Mouse (Mus musculus): ENCODE measurements around the gene Cflar. TPM values are rescaled to one million over a fixed set of nuclear protein-coding genes. Genes with fewer than 3 reads are reported as not detected.

The Cflar gene
- polyA plus RNA-seq, 1 experiment, result 5.3 TPM

DNA sequence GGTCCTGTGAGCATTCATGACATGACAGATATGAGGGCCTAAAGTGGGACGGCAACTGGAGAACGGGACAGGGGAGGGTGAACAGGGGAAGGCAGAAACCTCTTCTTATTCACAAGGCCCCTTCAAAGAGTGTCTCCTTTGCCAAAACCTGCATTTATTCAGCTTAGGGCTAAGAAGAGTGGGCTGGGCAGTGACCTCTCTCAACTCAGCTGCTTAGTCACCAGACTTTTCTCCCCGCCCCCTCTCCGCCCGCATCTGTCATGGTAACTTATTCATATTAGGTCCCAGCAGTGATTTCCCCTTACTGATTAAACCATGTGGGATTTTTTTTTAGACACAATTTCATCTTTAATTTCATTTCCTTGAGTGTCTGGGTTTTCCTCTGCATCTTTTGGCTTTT is 14.5 kb downstream of the Cflar start:
- Histone ChIP-seq H3K4me1 (peaks cover 85% of the 10 kb centered on the region), H3K4me3 (replicated peaks) (no peak overlapping the region), H3K27me3 (replicated peaks) (no peaks in the 10 kb centered on the region), H3K9me3 (no peaks in the 10 kb centered on the region), H3K36me3 (replicated peaks; ENCODE audit: low read length) (peaks cover 81% of the 10 kb centered on the region)
- TF ChIP-seq GATA1 (IDR thresholded peaks at IDR 0.05; ENCODE audit: borderline replicate concordance, low read length) (no peak), FLI1 (IDR thresholded peaks at IDR 0.05; ENCODE audit: low read length) (no peak)

DNA sequence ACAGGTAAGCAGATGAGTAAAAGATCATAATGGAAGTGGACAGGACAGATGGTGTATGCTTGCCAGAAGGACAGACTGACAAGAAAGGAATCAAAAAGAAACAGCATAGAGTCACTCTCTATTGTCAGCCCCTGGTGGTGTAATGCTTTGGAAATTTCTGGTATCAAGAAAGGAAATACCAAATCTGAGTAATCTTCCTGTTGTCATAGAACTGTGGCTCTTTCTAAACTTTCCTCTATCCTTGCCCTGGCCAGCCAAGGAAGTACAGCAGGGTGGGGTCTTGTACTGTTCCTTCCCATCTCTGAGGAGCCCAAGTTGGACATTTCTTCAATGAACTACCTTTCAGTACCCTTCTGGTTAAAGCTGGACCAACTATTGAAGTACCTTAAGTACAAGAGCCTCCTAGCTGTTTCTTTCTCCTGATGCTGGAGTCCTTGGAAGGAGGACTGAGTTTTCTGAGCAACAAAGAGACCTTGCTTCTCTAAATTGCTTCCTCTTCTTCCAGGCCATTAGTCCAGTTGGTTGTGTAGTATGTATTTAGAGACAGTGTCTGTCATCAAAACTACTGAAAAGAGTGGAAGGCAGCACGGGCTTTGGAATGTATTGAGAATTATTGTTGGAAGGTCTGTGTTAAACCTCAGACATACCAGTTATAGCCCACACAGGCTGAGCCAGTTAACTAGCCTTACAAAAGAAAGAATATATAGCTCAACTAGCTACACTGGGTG is 15.9 kb downstream of the Cflar start:
- Histone ChIP-seq H3K9me3 (no peaks in the 10 kb centered on the region), H3K4me1 (peaks cover 75% of the 10 kb centered on the region), H3K4me3 (replicated peaks) (no peak overlapping the region), H3K27me3 (replicated peaks) (no peaks in the 10 kb centered on the region), H3K36me3 (replicated peaks; ENCODE audit: low read length) (peaks cover 84% of the 10 kb centered on the region)
- TF ChIP-seq FLI1 (IDR thresholded peaks at IDR 0.05; ENCODE audit: low read length) (no peak), GATA1 (IDR thresholded peaks at IDR 0.05; ENCODE audit: borderline replicate concordance, low read length) (no peak)

DNA sequence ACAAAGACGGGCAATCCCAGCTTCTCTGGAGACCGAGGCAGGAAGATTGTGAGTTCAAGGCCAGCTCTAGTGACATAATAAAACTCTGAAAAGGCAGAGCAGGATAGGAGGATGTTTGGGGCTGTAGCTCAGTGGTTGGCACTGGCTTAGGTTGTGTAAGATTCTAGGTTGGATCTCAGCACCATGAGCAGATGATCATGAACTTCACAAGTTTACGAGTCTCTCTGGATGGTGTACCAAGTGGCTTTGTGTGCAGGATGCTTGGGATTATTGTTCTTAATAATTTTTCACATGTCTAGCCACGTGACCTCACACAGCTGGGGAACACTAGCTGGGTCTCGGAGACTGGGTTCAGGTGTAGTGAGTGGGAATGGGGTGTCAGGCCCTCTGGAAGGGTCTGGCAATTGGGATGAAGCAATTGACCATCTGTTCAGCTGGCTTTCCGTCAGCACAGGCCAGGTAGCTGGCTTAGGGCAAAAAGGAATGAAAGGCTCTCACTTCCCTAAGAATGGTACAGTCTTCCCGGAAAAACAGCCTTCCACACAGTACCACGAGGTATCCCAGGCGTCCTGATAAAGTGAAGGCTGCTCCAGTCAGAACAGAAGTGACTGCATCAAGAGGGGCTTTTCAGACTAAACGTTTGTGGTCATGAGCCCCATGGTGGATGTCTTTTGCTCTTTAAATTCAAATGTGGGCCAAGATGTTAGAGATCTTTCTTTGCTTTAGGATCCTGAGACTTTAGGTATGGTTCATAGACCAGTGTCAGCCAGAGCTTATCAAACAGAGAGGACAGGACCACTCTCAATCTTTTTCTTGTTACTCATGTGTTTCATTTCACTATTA is 16.7 kb downstream of the Cflar start:
- Histone ChIP-seq H3K4me3 (replicated peaks) (peak overlapping the region; percentile 13), H3K36me3 (replicated peaks; ENCODE audit: low read length) (peaks cover 76% of the 10 kb centered on the region), H3K9me3 (no peaks in the 10 kb centered on the region), H3K27me3 (replicated peaks) (no peaks in the 10 kb centered on the region), H3K4me1 (peaks cover 67% of the 10 kb centered on the region)
- no peak for TF ChIP-seq GATA1 (IDR thresholded peaks at IDR 0.05; ENCODE audit: borderline replicate concordance, low read length)
- TF ChIP-seq FLI1 (IDR thresholded peaks at IDR 0.05; ENCODE audit: low read length), result no peak

GRCm38 (mm10) chr1:58728590-58728868 is 17.2 kb downstream of the Cflar start:
- Histone ChIP-seq H3K36me3 (replicated peaks; ENCODE audit: low read length) (peaks cover 76% of the 10 kb centered on the region), H3K27me3 (replicated peaks) (no peaks in the 10 kb centered on the region), H3K9me3 (no peaks in the 10 kb centered on the region), H3K4me3 (replicated peaks) (no peak overlapping the region), H3K4me1 (peaks cover 62% of the 10 kb centered on the region)
- TF ChIP-seq FLI1 (IDR thresholded peaks at IDR 0.05; ENCODE audit: low read length) (no peak), GATA1 (IDR thresholded peaks at IDR 0.05; ENCODE audit: borderline replicate concordance, low read length) (no peak)

DNA sequence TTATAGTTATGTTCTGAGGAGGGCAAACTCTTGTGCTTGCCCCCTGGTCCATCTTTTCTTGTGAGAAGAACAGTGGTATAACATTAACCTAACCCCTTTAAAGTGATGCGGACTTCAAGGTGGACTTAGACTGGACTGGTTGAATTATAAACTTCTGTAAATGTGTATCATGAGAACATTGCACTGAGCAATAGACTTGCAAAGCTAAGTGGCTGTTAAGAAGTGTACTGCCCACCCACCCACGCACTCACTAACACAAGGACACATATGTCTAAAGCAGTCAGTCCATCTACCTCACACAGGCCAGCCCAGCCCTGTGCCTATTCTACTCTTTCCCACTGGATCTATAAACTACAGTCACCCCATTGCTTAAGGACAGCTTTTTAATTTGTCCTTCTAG is 22.3 kb downstream of the Cflar start:
- H3K36me3 ChIP-seq (replicated peaks; ENCODE audit: low read length), result peaks cover 88% of the 10 kb centered on the region
- no peak overlapping the region for H3K4me3 ChIP-seq (replicated peaks)
- TF ChIP-seq GATA1 (IDR thresholded peaks at IDR 0.05; ENCODE audit: borderline replicate concordance, low read length) (no peak), FLI1 (IDR thresholded peaks at IDR 0.05; ENCODE audit: low read length) (no peak)

DNA sequence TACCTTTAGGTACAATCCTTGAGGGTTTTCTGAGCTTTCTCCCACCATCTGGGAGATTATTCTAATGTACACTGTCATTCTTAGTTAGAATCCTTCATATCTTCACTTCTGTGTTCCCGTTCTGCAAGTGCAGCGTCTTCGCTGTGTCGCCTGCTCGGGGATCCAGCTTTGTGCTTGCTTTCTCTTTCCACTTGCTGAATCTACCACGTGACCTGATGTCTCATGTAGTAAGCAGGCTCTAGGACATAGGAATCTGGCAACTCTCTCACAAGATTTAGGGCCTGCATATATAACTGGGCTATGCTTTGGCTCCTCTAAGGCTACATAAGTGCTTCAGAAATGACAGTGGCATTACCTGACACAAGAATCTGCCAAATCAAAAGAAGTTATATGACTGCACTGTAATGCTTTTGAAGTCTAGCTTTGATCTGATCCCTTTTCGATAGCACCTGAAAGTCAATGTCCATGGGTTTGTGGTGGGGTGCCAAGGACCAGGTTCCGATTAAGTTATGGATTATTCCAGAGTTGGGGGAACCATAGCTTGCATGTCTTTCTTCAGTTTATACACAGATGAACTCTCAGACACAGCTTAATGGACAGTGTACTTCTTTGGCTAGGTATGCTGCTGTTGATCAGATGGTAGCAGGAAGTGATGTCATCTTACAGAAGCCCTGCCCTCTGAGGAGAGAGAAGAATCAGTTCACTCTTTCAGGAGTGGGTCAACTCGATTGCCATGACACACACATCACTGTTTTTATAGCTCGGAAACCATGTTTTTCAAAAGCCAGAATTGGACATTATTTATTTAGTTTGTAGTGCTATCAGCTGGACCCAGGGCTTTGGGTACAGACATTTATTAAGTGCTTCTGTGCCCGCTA is 23.0 kb downstream of the Cflar start:
- Histone ChIP-seq H3K4me3 (replicated peaks) (no peak overlapping the region), H3K9me3 (no peaks in the 10 kb centered on the region), H3K36me3 (replicated peaks; ENCODE audit: low read length) (peaks cover 87% of the 10 kb centered on the region), H3K27me3 (replicated peaks) (no peaks in the 10 kb centered on the region), H3K4me1 (peaks cover 21% of the 10 kb centered on the region)
- no peak for TF ChIP-seq FLI1 (IDR thresholded peaks at IDR 0.05; ENCODE audit: low read length)
- TF ChIP-seq GATA1 (IDR thresholded peaks at IDR 0.05; ENCODE audit: borderline replicate concordance, low read length), result no peak

More for the DNA sequence above, 22.3 kb downstream of the Cflar start:
- no peaks in the 10 kb centered on the region for H3K27me3 ChIP-seq (replicated peaks)
- no peaks in the 10 kb centered on the region for H3K9me3 ChIP-seq
- peaks cover 25% of the 10 kb centered on the region for H3K4me1 ChIP-seq

DNA sequence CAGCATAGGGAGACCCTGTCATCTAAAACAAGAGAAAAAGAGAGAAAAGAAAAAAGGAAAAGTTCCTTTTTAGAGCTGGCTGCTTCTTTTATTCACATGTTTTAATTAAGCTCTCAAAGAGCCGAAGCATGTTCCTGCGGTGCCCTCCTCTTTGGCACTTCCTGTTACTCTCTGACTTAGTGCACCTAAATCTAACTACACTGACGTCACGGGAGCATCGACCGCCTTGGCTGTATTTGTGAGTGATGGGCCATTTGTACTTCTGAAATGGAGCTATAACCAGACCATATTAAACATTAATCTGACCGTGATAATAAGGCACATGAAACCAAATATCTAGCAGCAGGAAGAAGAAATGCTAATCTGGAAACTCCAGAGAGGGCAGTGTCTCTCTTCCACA is 24.7 kb downstream of the Cflar start:
- Histone ChIP-seq H3K4me1 (peaks cover 23% of the 10 kb centered on the region), H3K4me3 (replicated peaks) (no peak overlapping the region), H3K27me3 (replicated peaks) (no peaks in the 10 kb centered on the region), H3K36me3 (replicated peaks; ENCODE audit: low read length) (peaks cover 89% of the 10 kb centered on the region), H3K9me3 (no peaks in the 10 kb centered on the region)
- TF ChIP-seq FLI1 (IDR thresholded peaks at IDR 0.05; ENCODE audit: low read length) (no peak), GATA1 (IDR thresholded peaks at IDR 0.05; ENCODE audit: borderline replicate concordance, low read length) (no peak)

GRCm38 (mm10) chr1:58736968-58737367 is 25.7 kb downstream of the Cflar start:
- Histone ChIP-seq H3K4me3 (replicated peaks) (no peak overlapping the region), H3K9me3 (no peaks in the 10 kb centered on the region), H3K36me3 (replicated peaks; ENCODE audit: low read length) (peaks cover 90% of the 10 kb centered on the region), H3K4me1 (peaks cover 32% of the 10 kb centered on the region), H3K27me3 (replicated peaks) (no peaks in the 10 kb centered on the region)
- TF ChIP-seq GATA1 (IDR thresholded peaks at IDR 0.05; ENCODE audit: borderline replicate concordance, low read length) (no peak), FLI1 (IDR thresholded peaks at IDR 0.05; ENCODE audit: low read length) (no peak)

- H3K9me3 ChIP-seq, result no peaks in the 10 kb centered on the region
- H3K36me3 ChIP-seq (replicated peaks; ENCODE audit: low read length), result peaks cover 99% of the 10 kb centered on the region
- no peaks in the 10 kb centered on the region for H3K27me3 ChIP-seq (replicated peaks)
- peaks cover 50% of the 10 kb centered on the region for H3K4me1 ChIP-seq
- TF ChIP-seq GATA1 (IDR thresholded peaks at IDR 0.05; ENCODE audit: borderline replicate concordance, low read length), result no peak
- H3K4me3 ChIP-seq (replicated peaks), result no peak overlapping the region
Observed at GRCm38 (mm10) chr1:58739529-58739928, 28.2 kb downstream of the Cflar start.

All from megakaryocyte, embryonic 14.5 days (primary cell).